Mouse (Mus musculus): ENCODE results near the gene Dtx4.

Gene Dtx4

DNA sequence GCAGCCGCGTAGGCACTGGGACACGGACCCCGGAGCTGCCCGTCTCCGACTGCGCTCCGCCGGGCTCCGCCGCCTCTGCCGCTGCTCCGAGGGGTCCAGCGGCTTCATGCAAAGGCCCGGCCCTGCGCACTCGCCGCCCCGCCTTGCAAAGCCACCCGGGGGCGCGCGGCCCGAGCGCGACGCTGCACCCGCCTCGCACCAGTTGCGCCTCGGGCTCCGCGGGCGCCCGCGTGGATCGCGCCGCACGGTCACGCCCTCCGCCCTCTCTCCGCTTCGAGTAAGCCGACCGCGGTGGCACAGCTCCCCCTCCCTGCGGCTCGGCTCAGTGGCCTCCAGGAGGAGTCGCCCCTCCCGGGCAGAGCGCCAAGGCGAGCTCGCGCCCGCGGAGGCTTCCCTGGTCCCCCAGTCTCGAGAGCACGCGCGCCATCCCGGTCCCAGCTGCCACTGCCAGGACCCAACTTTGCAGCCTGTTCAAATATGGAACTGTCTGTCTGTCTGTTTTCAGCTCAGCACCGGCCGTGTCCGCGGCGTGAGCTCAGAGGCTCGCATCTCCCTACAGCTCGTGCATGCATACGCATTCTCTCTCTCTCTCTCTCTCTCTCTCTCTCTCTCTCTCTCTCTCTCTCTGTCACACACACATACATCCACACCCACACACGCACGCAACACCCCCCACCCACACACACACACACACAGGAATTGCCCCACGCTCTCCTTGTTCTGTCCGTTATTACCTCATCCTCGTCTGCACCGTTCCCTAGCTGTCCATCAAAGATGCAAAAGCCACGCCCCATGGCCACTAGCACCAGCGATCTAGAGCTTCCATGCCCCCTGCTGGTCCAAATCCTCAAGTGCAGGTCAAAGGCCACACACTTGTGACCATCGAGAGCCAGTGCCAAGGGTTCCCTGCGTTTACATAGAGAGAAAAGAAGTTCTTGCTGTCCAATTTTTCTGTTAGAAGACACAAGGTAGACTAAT is at the start of gene Dtx4:
Gene Dtx4 (minus strand): TSS at position 85 of the 978 bp plus-strand sequence.
- under 1% methylated on average over 80 of the region's 80 CpGs for WGBS

DNA sequence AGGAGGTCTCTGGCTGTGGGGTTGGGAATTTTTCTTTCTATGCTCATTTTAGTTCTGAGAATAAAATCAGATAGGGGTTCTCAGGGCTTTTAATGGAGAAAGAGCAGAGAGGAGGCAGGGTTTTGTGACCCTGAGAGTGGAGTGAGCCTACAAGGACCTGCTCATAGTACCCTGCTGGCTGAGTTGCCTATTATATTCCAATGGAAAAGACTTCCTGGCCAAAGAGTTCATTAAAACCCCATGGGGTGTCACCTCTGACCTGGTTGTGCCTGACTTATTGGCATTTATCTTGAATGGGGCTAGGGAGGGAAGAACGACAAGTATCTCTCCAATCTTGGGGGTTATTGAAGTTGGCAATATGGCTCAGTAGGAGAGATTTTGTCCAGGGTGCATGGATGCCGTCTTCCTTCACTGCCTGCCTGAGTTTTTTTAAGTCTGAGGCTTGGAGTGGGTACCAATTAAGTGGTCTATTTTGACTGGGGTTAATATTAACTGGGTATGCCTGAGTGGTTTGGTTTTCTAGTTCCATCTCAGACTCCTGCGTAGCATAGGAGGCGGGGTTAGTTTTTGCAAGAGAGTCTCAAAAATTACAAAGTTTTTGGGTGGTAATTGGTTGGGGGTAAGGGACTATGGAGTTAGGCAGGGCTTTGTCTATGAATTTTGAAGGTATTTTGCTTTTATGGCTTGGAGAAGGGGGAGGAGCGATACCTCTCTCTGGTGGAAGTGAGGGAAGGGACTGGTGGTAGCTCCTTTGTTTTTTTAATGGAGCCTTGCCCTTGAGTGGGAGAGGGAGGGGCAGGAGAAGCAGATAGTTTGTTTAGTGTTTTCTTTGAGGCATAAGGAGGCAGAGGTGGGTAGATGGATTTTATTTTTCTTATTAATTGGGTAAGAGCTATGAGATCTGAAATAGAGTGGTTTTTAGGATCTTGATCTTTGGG is 49.0 kb upstream of the Dtx4 start:
- 74% methylated on average over 5 of the region's 5 CpGs for WGBS

DNA sequence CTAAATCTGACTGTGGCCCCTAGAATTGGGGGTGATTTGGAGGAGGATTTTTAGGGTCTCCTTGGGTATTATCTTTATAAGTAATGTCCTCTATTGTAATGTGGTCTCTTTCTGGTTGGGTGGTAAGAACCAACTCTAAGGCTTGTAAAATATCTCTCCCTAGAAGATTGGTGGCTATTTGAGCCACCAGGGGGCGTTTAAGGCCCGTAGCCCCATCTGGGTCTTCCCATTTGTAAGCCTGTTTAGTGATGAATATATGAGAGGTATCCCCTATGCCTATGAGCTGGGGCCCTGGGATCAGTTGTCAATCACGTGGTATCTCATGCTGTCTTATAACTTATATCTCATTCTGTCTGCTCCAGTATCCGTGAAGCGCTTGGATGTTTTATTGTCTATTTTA is 47.9 kb upstream of the Dtx4 start:
- 80% methylated on average over 5 of the region's 5 CpGs for WGBS

DNA sequence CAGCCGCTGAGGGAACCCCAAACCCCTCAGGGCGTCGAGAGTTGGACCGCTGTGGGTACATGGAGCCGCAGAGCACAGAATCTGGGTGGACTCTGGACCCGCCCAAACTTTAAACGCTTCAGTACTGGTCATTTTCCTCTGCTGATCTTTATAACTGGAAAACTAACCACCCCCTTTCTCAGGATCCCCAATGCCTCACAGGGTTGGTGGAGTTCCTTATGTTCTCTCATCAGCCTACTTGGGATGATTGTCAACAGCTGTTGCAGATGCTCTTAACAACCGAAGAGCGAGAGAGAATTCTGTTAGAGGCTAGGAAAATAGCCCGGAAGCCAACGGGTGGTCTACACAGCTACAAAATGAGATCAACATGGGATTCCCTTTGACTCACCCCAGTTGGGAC is 44.2 kb upstream of the Dtx4 start, which contains the start of gene Fam111a:
Gene Fam111a (plus strand): TSS at position 301 of the 400 bp plus-strand sequence.
- WGBS, result 95% methylated on average over 11 of the region's 11 CpGs

DNA sequence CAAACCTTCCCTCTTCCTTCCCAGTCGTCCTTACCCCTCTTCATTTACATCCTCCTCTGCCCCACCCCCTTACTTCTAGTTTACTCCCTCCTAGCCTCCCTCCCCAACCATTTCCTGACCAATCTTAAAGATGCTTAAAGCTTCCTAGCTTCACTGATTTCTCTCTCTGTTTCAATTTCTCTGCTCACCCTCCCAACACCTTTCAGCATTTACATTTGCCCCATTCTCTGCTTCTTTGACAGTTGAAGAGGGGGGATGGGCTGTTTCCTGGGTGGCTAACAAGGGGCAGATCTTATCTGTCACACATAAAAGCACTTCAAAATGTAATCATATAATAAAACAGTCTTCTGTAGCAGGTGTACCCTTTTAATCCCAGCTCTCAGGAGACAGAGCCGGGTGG is 40.4 kb upstream of the Dtx4 start:
- 50% methylated on average over 2 of the region's 2 CpGs for WGBS

DNA sequence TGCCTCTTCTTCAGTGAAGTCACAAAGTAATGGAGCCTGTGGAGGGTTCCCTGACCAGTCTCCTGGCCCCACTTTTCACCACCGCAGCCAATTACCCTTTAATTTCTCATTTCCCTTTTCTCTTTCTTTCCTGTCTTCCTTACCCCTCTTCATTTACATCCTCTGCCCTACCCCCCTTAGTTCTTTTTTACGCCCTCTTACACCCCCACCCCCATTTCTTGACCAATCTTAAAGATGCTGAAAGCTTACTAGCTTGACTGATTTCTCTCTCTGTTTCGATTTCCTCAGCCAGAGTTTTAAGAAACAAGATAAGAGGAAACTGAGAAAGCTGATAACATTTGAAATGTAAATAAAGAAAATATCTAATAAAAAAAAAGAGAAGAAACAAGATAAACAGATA is 39.5 kb upstream of the Dtx4 start:
- WGBS, result 78% methylated on average over 3 of the region's 3 CpGs

DNA sequence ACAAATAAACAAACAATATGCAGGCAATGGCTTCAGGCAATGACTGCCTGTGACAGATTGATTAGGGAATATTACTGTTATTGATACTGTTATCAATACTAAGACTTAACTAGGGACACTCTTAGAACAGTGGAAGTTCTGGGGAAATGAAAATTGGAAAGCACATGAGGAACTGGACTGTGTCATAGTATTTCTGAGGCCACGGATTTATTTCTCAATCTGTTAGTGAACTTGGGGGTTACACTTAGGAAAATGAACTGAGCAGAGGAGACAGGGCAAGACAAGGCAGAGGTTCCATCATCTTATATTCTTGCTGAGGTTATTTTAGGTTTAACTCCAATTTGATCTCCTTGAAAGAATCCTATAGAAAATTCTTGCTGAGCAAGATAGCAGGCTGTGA is 38.7 kb upstream of the Dtx4 start:
- 81% methylated on average over 1 of the region's 1 CpGs for WGBS

DNA sequence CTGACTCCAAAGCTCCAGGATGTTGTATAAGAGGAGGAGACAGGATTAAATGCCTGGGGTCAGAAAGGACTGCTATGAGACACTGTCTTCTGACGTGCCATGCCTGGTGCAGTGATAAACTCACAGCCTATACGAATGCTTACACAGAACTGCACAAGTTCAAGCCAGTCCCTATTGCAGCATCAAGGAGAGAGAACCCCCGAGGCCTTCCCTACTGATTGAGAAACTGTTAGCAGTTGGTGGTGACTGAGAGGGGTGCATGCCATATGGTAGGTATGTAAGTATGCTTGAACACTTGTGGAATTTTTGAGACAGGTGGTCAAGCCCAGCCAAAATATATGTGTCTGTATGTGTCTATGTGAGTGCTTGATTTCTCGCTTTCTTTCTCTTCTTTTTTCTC is 22.1 kb upstream of the Dtx4 start:
- 67% methylated on average over 4 of the region's 4 CpGs for WGBS

DNA sequence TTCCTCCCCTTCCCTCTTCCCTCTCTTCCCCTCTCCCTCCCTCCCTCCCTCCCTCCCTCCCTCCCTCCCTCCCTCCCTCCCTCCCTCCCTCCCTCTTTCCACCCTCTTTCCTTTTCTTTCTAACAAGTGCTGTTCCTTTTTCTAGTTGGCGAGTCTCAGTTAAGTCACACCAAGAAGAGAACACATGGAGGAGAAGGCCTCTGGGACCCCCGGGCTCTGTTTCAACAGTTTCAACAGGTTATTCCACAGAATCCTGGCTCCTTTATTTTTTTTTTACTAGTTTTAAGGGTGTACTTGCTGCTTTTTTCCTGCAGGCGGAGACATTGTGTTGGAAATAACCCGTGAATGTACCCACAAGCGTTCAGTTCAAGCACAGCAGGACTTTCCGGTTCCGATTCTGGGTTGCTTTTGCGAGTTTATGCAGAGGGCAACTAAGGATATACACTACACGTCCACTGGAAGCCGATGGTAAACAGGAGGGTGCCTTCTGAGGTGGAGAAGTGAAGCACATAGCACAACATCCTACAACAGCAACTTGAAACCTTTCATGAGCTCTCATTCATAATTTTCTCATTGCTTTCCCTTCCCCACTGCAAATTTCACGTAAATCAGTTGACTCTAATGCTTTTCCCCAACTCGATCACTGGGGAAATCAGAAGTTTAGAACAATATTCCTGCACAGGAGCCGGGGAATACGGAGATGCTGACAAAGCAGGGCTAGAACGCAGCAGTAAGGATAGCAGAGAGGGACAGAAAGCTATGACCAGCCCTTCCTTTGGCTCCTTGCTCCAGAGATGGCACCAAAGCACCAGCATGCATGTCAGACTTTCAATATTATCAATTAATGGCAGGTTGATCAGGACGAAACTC is 16.7 kb upstream of the Dtx4 start:
- 1% methylated on average over 16 of the region's 16 CpGs for WGBS

DNA sequence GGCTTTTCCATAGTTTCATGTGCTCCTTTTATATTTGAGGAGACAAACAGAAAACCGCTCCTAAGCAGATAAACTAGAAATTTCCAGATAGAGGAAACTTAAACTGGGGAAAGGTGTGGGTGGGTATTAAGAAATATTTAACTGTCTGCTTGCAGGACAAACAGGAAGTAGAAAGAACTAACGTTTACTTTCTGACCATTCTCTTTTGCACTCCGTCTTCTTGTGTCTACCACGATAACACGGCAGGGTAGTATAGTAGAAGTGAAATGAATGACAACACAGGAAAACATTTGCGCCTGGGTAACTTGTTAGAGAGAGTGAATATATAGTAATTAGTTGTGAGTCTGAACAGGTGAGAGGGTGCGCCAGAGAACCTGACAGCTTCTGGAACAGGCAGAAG is 1.5 kb upstream of the Dtx4 start:
- 84% methylated on average over 7 of the region's 7 CpGs for WGBS

DNA sequence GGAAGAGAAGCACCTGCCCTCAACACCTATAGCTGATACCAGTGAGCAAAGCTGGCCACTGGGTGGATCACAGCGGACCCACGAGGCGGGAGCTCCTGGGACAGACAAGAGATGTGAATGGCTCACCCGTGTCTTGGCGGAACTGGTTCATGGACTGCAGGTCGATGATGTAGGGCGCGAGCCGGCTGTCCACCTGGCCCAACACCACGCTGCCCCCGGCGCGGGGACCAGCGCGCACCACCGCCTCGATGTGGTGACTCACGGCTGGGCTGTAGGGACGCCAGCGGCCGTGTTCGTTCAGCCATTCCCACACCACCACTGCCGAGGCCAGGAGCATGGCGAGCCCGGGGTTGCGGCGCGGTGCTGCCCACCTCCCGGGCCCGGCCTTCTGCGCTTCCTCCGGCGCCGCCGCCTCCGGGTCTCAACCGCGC is 358 bp downstream of the Dtx4 start:
- WGBS, result under 1% methylated on average over 38 of the region's 38 CpGs

DNA sequence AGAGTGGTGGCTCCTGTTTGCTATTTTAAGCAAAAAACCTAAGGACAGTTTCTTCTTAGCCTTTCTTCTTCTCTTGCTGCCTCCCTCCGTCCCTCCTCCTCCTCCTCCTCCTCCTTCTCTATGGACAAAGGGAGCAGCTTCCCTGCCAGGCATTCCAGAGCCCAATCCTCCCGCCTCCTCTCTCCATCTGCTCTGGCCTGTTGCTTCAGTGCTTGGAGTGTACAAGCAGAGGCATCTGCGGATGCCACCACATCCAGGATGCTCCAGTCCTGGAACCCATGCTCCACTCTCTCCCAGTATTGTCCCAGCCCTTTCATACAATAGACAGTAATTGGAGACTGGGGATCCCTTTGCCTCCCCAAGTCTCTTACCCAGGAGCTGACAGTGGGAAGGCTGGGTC is 1.1 kb downstream of the Dtx4 start:
- 5% methylated on average over 3 of the region's 3 CpGs for WGBS

DNA sequence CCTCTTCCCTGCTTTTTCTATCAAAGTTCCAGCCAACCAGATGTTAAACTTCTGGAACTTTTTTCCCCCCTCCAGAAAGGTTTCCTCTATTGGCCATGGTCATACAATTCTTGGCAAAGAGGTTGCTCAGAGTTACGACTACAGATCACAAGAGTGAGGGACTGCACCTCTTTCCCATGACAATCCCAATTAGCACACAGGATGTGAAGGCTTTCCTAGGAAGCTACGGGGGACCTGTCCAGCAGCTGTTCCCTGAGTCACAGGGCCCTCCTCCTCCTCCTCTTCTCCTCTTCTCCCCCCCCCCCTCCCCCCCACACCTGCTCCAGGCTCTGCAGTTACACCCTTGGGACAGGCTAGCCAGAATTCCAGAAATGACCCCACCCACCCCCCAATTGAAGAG is 1.8 kb downstream of the Dtx4 start:
- WGBS, result 33% methylated on average over 2 of the region's 2 CpGs

DNA sequence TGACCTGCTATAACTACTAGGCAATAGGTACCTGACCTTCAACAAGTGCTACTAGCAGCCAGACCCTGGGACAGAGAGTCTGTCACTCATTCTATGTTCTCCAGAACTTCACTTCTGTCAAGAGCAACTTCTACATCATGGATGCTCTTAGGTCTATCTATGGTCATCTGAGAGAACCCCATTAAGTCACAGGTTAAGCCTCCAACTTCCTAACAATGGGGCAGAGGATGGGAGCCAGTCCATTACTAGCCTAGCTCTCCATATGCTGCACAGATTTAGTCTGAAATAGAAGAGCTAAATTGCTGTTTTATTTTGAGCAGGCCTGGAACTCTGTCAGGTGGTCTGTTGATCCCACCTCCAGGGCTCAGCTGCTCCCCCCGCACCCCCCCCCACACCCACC is 2.3 kb downstream of the Dtx4 start:
- 53% methylated on average over 1 of the region's 1 CpGs for WGBS

DNA sequence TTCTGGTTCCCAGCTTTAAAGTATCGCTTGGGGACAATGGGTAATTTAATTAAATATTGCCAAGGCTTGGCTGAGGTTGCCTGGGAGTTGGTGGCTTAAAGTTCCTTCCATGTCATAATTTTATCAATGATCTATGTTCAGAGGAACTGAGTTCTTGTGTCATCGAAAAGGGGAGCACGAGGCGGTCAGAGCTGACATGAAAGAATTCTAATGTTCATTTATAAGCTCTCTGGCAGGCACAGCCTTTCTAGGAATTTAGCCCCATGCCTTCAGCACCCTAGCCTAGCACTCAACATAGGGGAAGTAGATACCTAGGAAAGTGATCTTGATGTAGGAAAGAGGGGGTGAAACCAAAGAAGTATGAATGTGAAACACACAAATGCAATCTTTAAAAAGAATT is 2.9 kb downstream of the Dtx4 start:
- WGBS, result 28% methylated on average over 4 of the region's 4 CpGs

DNA sequence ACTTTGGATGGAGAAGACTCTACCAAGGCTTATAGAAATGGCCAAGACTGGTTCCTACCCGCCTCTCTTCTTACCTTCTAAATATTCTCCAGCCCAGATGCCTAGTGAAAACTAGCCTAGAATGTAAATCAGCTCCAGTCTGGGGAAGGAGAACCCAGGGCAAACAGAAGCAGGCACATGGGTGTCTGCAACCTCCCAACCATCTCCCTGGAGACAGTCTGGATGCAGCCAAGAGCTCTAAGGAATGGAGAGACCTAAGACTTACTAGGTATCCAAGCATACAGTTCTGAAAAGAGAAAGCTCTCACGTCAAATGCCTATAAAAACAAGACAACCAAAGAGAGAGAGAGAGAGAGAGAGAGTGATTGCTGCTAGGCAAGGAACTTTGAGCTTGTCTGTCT is 3.3 kb downstream of the Dtx4 start:
- 37% methylated on average over 2 of the region's 2 CpGs for WGBS

DNA sequence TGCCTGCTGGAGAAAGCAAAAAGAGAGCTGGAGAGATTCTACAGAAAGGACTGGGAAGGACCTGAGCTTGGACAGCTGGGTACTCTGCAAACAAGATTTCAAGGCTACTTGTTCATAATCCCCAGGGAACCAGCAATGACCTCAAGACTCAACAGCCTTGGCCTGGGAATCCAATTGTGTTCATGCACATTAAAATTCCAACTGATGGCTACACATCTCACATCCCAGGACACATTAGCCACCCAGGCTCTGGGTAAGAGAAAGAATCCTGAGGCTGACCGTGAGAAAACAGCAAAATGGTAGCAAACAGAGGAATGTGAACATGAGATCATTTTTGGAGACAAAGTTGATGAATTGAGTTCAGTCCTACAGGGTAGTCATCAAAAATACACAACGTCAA is 5.0 kb downstream of the Dtx4 start:
- WGBS, result 68% methylated on average over 2 of the region's 2 CpGs

DNA sequence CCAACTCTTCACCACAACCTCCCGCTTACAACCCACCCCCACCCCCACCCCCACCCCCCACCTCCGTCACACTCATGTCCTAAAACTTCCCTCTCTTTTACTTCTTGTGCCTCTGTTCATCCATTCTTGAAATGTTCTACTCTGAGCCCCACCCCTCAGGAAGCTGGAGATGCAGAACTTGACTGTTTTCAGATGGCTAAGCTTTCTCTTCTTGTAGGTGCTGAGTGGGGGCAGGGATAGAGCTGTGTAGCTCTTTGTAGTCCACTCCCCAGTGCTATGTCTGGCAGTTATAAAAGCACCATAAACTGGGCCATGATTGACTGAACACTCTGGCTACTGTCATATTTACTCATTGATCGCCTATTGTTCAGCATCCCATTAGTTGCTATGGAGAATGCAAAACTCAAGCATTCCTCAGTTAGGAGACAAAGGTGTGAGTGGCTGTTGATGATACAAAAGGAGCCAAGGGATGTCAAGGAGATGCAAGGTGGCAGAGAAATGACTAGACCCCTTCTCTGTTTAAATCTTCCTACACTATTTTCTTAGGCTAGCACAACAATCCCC is 6.2 kb downstream of the Dtx4 start:
- 45% methylated on average over 3 of the region's 3 CpGs for WGBS

DNA sequence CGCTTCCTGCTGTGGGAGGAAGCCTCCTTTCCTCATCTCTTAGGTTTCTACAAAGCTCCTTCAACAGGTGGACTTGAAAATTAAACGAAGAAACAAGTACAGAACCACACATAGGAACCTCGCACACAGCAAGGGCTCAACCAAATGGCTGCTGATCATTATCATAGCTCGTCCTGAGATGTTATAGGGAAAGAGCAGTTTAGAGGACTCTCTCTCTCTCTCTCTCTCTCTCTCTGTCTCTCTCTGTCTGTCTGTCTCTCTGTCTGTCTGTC is 7.1 kb downstream of the Dtx4 start:
- WGBS, result 48% methylated on average over 4 of the region's 4 CpGs

DNA sequence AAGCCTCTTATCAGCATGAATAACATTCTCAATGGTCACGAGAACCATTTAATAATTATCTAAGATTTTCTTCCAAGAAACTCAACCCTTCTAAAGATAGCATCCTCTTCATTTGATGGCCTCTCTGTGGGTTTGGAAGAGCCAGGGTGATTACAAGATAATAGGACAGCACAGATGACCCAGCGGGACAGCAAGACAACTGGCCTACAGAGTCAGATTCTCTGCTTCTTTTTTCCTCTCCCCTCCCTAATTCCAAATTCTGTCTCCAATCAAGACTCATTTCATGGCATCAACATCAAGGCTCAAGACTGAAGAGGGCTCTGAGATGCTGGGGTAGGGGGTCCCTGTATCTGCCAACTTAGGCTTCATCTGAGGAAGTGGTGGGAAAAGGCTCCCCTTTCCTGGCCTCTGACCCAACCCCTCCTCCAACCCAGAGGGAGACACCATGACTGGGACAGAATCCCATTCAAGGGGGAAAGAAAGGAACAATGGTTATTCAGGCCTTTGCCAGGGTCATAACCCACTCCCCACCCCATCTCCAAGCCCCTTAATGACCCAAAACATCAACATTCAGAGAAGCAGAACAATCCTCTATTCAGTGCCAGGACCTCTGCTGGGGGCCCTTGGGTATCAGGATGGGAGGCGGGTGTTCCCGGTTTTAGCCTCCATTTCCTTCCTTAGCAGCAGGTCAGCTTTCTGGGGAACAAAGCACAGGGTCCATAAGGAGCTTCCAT is 7.6 kb downstream of the Dtx4 start:
- 53% methylated on average over 4 of the region's 4 CpGs for WGBS

DNA sequence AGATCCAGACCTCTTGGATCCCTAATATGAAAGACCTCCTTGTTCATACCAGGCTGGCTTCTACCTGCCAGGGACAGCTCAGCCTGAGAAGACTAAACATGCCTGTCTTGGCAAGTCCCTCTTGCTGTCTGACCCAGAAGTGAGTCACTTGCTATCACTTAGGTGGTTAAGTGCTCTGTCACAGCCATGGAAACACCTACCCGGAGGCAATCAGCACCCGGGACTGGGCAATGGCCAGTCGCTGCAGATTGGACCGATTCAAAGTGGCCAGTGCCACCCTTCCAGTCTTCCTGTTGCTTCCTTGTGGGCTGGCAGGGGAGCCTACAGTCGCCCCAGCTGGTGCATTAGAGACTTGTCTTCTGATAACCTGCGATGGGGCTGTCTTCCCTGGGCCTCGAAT is 9.6 kb downstream of the Dtx4 start:
- WGBS, result 82% methylated on average over 7 of the region's 7 CpGs

All from cerebral cortex, adult 2 months (tissue).